Mouse (Mus musculus): ENCODE measurements around the gene Dpp7. TPM values are rescaled to one million over a fixed set of nuclear protein-coding genes. Genes with fewer than 3 reads are reported as not detected.

Gene Dpp7
- 5.0 and 7.6 TPM in 2 replicates for polyA plus RNA-seq (2012)

- TF ChIP-seq GATA1 (IDR thresholded peaks at IDR 0.05; ENCODE audit: low read length) = no peak
These were observed at the start of gene Dpp7 for GRCm38 (mm10) chr2:25356208-25357079. Gene Dpp7 (minus strand): TSS chr2:25356359.

GRCm38 (mm10) chr2:25403994-25404393 is 47.8 kb upstream of the Dpp7 start:
- TF ChIP-seq GATA1 (IDR thresholded peaks at IDR 0.05; ENCODE audit: low read length) = no peak

GRCm38 (mm10) chr2:25402972-25403601 is 46.9 kb upstream of the Dpp7 start:
- TF ChIP-seq GATA1 (IDR thresholded peaks at IDR 0.05; ENCODE audit: low read length) = no peak

GRCm38 (mm10) chr2:25402377-25402971 is 46.3 kb upstream of the Dpp7 start:
- no peak for TF ChIP-seq GATA1 (IDR thresholded peaks at IDR 0.05; ENCODE audit: low read length)

- TF ChIP-seq GATA1 (IDR thresholded peaks at IDR 0.05; ENCODE audit: low read length) = no peak
These were observed 44.6 kb upstream of the Dpp7 start for GRCm38 (mm10) chr2:25400764-25401163.

GRCm38 (mm10) chr2:25400291-25400690 is 44.1 kb upstream of the Dpp7 start:
- no peak for TF ChIP-seq GATA1 (IDR thresholded peaks at IDR 0.05; ENCODE audit: low read length)

- TF ChIP-seq GATA1 (IDR thresholded peaks at IDR 0.05; ENCODE audit: low read length) = no peak
These were observed 42.9 kb upstream of the Dpp7 start, which contains the start of gene Npdc1 for GRCm38 (mm10) chr2:25399051-25399450. Gene Npdc1 (plus strand): TSS chr2:25399351.

GRCm38 (mm10) chr2:25398065-25398464 is 41.9 kb upstream of the Dpp7 start:
- TF ChIP-seq GATA1 (IDR thresholded peaks at IDR 0.05; ENCODE audit: low read length) = no peak

GRCm38 (mm10) chr2:25397010-25397409 is 40.9 kb upstream of the Dpp7 start:
- TF ChIP-seq GATA1 (IDR thresholded peaks at IDR 0.05; ENCODE audit: low read length) = no peak

GRCm38 (mm10) chr2:25396597-25396983 is 40.4 kb upstream of the Dpp7 start:
- TF ChIP-seq GATA1 (IDR thresholded peaks at IDR 0.05; ENCODE audit: low read length) = no peak

- no peak for TF ChIP-seq GATA1 (IDR thresholded peaks at IDR 0.05; ENCODE audit: low read length)
These were observed 39.8 kb upstream of the Dpp7 start, which contains the start of gene Entpd2 for GRCm38 (mm10) chr2:25395721-25396596. Gene Entpd2 (plus strand): TSS chr2:25395874.

GRCm38 (mm10) chr2:25394281-25395221 is 38.4 kb upstream of the Dpp7 start:
- no peak for TF ChIP-seq GATA1 (IDR thresholded peaks at IDR 0.05; ENCODE audit: low read length)

GRCm38 (mm10) chr2:25391266-25391665 is 35.1 kb upstream of the Dpp7 start:
- TF ChIP-seq GATA1 (IDR thresholded peaks at IDR 0.05; ENCODE audit: low read length) = no peak

- no peak for TF ChIP-seq GATA1 (IDR thresholded peaks at IDR 0.05; ENCODE audit: low read length)
These were observed 28.3 kb upstream of the Dpp7 start for GRCm38 (mm10) chr2:25384492-25384891.
